Mouse (Mus musculus) bone marrow, adult 2 months (tissue): Measurements from ENCODE around the gene Hecw1. TPM values are rescaled to one million over a fixed set of nuclear protein-coding genes. Genes with fewer than 3 reads are reported as not detected.
"Not testable (repeated sequence)": the region's sequence is repeated elsewhere in the genome, so short reads cannot be mapped to it uniquely, and the experiment has no call there.

Source experiments
- H3K27ac ChIP-seq: fragments of 200-500 bp; 2 replicates; pipeline ENCODE4 v1.5.1; 2012; ENCODE audit warnings: low read depth, mild to moderate bottlenecking, control low read depth, inconsistent platforms, low read length; ENCODE audit not compliant: control insufficient read depth, poor library complexity, insufficient read depth
- H3K4me1 ChIP-seq: fragments of 200-500 bp; 2 replicates; pipeline ENCODE4 v1.6.1; 2011; ENCODE audit warnings: low read length; ENCODE audit not compliant: control insufficient read depth, insufficient read depth
- H3K4me3 ChIP-seq: fragments of 200-500 bp; replicated peaks from 2 replicates; pipeline ENCODE3; 2011; ENCODE audit warnings: mild to moderate bottlenecking, low read depth, low read length, control low read depth; ENCODE audit not compliant: control insufficient read depth
- CTCF ChIP-seq: fragments of 200-500 bp; IDR thresholded peaks from 2 replicates; pipeline ENCODE4 v1.5.1; 2011; ENCODE audit warnings: low read length, control low read depth; ENCODE audit not compliant: control insufficient read depth, insufficient read depth
- POLR2A ChIP-seq: fragments of 200-500 bp; IDR thresholded peaks from 2 replicates; pipeline ENCODE4 v1.6.1; 2011; ENCODE audit warnings: low read depth, mild to moderate bottlenecking, control low read depth, low read length, borderline replicate concordance; ENCODE audit not compliant: control insufficient read depth
- WGBS: fragments of 180-500 bp; shearing (Covaris S2); methylation state at CpG from one replicate; pipeline ENCODE4 v1.1.7; 2018; 5-methylcytosine and 5-hydroxymethylcytosine counted together
- polyA plus RNA-seq: library from polyadenylated mRNA; stranded (reverse); fragments of >200 nt; gene quantifications from 2 replicates; pipeline ENCODE4 v1.2.4, GENCODE M21; 2011; ENCODE audit warnings: low replicate concordance; ENCODE audit not compliant: missing spikeins, insufficient read depth, insufficient read length

The Hecw1 gene
- polyA plus RNA-seq, 1 experiment: not detected

DNA sequence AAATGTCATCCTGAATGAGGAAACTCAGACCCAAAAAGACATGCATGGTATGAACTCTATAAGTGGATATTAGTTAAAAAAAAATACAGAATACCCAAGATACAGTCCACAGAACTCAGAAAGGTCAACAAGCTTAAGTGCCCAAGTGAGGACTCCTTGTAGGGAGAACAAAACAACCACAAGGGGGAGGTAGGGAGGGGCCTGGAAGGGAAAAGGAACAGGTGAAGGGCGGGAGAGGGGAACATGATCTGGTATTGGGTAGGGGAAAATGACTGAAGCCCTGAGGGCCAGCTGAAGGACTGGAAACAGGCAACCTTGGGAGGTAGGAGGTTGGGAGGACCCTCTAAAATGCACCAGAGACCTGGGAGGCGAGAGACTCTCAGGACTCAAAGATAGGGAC is 220.1 kb downstream of the Hecw1 start:
- Histone ChIP-seq H3K27ac (no peak overlapping the region), H3K4me1 (no peaks in the 10 kb centered on the region), H3K4me3 (no peak overlapping the region)
- TF ChIP-seq CTCF (no peak), POLR2A (no peak)
- 65% methylated on average over 2 of the region's 2 CpGs for WGBS

DNA sequence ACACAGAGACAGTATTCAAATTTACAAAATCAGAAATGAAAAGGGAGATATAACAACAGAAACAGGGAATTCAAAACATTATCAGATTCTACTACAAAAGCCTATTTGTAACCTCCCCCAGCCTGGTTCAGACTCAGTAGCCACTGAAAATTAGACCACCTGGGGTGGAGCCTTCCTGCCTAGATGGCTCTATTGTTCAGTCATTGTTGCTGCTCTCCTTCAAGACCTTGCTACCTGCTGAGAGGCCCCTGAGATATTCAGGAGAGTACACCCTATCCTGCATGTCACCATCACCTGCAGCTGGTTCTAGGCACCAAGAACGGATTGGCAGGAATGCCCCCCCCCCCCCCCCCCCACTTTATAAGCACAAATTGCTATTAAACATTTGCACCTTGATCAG is 233.0 kb downstream of the Hecw1 start:
- 29% methylated on average over 1 of the region's 1 CpGs for WGBS
- Histone ChIP-seq H3K4me1 (no peaks in the 10 kb centered on the region), H3K4me3 (no peak overlapping the region), H3K27ac (no peak overlapping the region)
- TF ChIP-seq CTCF: no peak
- TF ChIP-seq POLR2A: no peak

DNA sequence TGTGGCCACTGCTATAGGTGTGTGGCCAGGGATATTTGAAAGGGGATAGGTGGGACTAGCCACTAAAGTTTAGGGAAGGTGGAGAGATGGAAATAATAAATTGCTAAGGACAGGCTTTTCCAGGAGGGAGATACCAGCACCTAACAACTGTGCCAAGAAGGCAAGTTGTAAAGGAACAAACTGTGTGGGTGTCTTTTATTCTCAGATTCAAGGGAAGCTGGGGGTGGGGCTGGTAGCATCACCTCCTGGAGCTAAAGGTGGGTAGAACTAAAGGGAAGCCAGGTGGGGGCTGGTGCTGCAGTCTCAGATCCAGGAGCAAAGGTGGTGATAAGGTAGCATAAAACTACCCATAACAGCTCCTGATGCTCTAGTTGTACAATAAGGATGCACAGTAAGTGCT is 251.6 kb downstream of the Hecw1 start:
- Histone ChIP-seq H3K4me3 (no peak overlapping the region), H3K4me1 (no peaks in the 10 kb centered on the region), H3K27ac (no peak overlapping the region)
- no peak for TF ChIP-seq POLR2A
- TF ChIP-seq CTCF: no peak

DNA sequence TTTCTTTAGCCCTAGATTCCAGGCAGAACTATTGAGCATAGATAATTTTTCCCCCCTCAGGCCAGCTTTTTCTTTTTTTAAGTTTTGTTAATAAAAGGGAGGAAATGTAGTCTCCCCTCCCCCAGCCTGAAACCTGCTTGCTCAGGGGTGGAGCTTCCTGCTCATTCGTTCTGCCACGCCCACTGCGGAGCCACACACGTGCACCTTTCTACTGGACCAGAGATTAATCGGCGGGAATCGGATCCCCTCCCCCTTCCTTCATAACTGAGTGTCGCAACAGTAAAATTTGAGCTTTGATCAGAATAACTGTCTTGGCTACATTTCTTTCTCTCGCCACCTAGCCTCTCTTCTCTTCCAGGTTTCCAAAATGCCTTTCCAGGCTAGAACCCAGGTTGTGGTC is 262.1 kb downstream of the Hecw1 start:
- WGBS: 46% methylated on average over 9 of the region's 9 CpGs
- H3K4me3 ChIP-seq, H3K27ac ChIP-seq, H3K4me1 ChIP-seq: not testable (repeated sequence)

DNA sequence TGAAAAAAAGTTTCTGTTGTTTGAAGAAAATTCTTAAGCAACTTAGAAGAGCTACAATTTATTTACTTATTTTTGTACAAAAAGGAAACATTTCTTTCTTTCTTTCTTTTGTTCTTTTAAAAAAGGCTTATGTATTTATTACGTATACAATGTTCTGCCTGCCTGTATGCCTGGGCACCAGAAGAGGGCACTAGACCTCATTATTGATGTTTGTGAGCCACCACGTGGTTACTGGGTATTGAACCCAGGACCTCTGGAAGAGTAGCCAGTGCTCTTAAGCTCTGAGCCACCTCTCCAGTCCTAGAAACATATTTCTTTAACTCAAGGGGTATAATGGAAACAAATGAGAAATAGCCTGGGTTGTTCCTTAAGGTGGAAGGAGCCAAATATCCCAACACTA is 277.1 kb downstream of the Hecw1 start:
- WGBS: 49% methylated on average over 2 of the region's 2 CpGs
- no peak overlapping the region for H3K27ac ChIP-seq
- TF ChIP-seq POLR2A: no peak
- no peak for TF ChIP-seq CTCF
- no peak overlapping the region for H3K4me3 ChIP-seq
- no peaks in the 10 kb centered on the region for H3K4me1 ChIP-seq

DNA sequence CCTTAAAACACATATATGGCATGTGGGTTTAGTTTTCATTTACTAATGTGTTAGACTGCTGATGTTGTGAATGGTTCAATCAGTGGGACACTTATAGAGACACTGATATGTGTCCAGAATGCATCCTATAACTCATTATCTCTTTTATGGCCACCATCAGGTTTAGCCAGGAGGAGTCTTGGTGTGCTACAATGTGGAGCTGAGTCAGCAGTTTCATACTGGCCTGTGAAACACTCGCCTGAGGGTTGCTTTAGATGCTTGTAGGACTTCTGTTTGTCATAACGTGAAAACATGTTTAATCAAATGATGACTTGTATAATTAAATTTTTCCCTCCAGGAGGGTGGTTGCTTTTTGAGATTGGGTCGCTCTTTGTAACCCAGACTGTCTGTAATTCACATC is 343.4 kb downstream of the Hecw1 start:
- TF ChIP-seq POLR2A (no peak), CTCF (no peak)
- Histone ChIP-seq H3K27ac (no peak overlapping the region), H3K4me1 (no peaks in the 10 kb centered on the region), H3K4me3 (no peak overlapping the region)
- 81% methylated on average over 3 of the region's 3 CpGs for WGBS

DNA sequence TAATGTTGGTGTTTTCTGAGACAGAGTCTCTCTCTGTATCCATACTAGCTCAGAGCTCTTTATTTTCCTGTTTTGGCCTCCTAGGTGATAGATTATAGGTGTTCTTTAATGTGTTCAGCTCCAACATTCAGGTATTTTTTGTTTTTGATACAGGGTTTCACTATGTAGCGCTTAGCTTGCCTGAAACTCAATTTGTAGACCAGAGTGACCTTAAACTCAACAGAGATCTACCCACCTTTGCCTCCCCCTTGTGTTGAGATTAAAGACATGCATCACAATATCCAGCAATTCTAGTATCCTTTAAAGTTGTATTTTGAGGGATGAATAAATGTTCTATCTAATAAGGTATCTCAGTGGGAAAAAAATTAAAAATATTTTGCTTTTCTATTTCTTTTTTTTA is 345.0 kb downstream of the Hecw1 start:
- Histone ChIP-seq H3K4me1 (no peaks in the 10 kb centered on the region), H3K27ac (no peak overlapping the region), H3K4me3 (no peak overlapping the region)
- no peak for TF ChIP-seq POLR2A
- TF ChIP-seq CTCF: no peak
- WGBS: 84% methylated on average over 1 of the region's 1 CpGs

Other genes with a start within 250 kb of the Hecw1 start
- gene Mrpl32, start 89.9 kb upstream of the Hecw1 start, polyA plus RNA-seq: 23.4 and 39.2 TPM in 2 replicates
- 28.8 and 42.1 TPM in 2 replicates for gene Psma2, start 90.0 kb upstream of the Hecw1 start, polyA plus RNA-seq
- gene AW209491, start 106.9 kb upstream of the Hecw1 start, polyA plus RNA-seq: 1.1 and 6.7 TPM in 2 replicates